Mouse (Mus musculus) C2C12 (cell line): ENCODE data around the gene Qars. TPM values are rescaled to one million over a fixed set of nuclear protein-coding genes. Genes with fewer than 3 reads are reported as not detected.
A peak's percentile ranks its signal among the peaks of the same experiment; 100 is the strongest.

Source experiments
- H3K27me3 ChIP-seq: one replicate; pipeline ENCODE4 v1.6.1; 2011; ENCODE audit not compliant: control insufficient read depth, insufficient read depth, insufficient read length
- H3K36me3 ChIP-seq: one replicate; pipeline ENCODE4 v1.6.1; 2011; ENCODE audit not compliant: control insufficient read depth, insufficient read depth
- H3K4me3 ChIP-seq: one replicate; pipeline ENCODE4 v1.5.1; 2011; ENCODE audit warnings: mild to moderate bottlenecking, control low read depth; ENCODE audit not compliant: poor library complexity, insufficient read depth, severe bottlenecking
- H3K79me2 ChIP-seq: one replicate; pipeline ENCODE4 v1.6.1; 2011; ENCODE audit not compliant: control insufficient read depth, insufficient read depth
- H3K79me3 ChIP-seq: one replicate; pipeline ENCODE4 v1.6.1; 2011; ENCODE audit warnings: low read depth, control low read depth
- H3ac ChIP-seq: one replicate; pipeline ENCODE3; 2011; ENCODE audit warnings: low read depth; ENCODE audit not compliant: control insufficient read depth, insufficient read length
- CEBPB ChIP-seq: IDR thresholded peaks from one replicate; pipeline ENCODE4 v1.6.1; 2011; ENCODE audit warnings: low read depth, mild to moderate bottlenecking, control low read depth, moderate library complexity
- CTCF ChIP-seq: IDR thresholded peaks from one replicate; pipeline ENCODE4 v1.5.1; 2011; ENCODE audit not compliant: control insufficient read depth, insufficient read depth, insufficient read length
- FOSL1 ChIP-seq: IDR thresholded peaks from one replicate; pipeline ENCODE4 v1.8.0; 2011; ENCODE audit warnings: mild to moderate bottlenecking, low read length; ENCODE audit not compliant: poor library complexity, insufficient read depth, severe bottlenecking
- MAX ChIP-seq: IDR thresholded peaks from one replicate; pipeline ENCODE4 v1.6.1; 2011; ENCODE audit warnings: mild to moderate bottlenecking, control low read depth
- MYOD1 ChIP-seq: IDR thresholded peaks from one replicate; pipeline ENCODE4 v1.6.1; 2011; ENCODE audit warnings: low read depth; ENCODE audit not compliant: control insufficient read depth, insufficient read length
- MYOG ChIP-seq: IDR thresholded peaks from one replicate; pipeline ENCODE4 v1.6.1; 2011; ENCODE audit not compliant: control insufficient read depth, insufficient read length; ENCODE audit errors: extremely low read depth
- USF1 ChIP-seq: IDR thresholded peaks from one replicate; pipeline ENCODE4 v1.6.1; 2011; ENCODE audit warnings: low read depth, mild to moderate bottlenecking, control low read depth, moderate library complexity
- polyA plus RNA-seq: library from polyadenylated mRNA; unstranded; fragments of >200 nt; fragmentation: generic; extraction: Trizol; gene quantifications from one replicate; pipeline ENCODE4 v1.2.1, GENCODE M21; 2012; ENCODE audit warnings: missing spikeins

The Qars gene
- polyA plus RNA-seq, 1 experiment, result 203 TPM

DNA sequence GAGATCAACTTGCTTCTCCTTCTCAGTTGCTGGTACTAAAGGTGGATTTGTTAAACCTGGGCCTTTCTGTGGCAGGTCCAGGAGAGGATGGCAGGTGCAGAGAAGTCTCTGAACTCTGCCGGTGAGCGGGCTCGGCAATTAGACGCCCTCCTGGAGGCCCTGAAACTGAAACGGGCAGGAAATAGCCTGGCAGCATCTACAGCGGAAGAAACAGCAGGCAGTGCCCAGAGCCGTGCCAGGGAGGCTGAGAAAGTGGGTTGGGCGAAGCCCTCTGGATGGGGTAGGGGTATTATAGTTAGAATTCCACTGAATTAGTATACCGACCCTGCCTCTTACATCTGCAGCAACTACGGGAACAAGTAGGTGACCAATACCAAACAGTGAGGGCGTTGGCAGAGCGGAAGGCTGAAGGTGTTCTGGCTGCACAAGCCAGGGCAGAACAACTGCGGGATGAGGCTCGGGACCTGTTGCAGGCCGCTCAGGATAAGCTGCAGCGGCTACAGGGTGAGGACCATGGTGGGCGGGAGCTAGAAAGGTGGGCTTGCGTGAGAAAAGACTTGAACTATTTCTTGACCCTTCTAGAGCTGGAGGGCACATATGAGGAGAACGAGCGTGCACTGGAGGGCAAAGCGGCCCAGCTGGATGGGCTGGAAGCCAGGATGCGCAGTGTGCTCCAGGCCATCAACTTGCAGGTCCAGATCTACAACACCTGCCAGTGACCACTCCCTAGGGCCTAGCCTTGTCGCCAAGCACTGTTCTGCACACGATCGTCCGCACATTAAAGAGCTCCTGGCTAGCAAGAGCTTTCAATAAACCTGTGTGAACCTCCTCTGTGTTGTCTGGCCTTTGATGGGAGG is 17.6 kb upstream of the Qars start:
- Histone ChIP-seq H3K79me2 (peaks cover 32% of the 10 kb centered on the region), H3K27me3 (no peaks in the 10 kb centered on the region), H3K36me3 (peaks cover 56% of the 10 kb centered on the region), H3K79me3 (peaks cover 17% of the 10 kb centered on the region), H3K4me3 (no peak overlapping the region), H3ac (peak overlapping the region; percentile 46)
- TF ChIP-seq FOSL1, result no peak
- TF ChIP-seq MAX, result no peak
- no peak for TF ChIP-seq MYOD1
- TF ChIP-seq MYOG, result no peak

DNA sequence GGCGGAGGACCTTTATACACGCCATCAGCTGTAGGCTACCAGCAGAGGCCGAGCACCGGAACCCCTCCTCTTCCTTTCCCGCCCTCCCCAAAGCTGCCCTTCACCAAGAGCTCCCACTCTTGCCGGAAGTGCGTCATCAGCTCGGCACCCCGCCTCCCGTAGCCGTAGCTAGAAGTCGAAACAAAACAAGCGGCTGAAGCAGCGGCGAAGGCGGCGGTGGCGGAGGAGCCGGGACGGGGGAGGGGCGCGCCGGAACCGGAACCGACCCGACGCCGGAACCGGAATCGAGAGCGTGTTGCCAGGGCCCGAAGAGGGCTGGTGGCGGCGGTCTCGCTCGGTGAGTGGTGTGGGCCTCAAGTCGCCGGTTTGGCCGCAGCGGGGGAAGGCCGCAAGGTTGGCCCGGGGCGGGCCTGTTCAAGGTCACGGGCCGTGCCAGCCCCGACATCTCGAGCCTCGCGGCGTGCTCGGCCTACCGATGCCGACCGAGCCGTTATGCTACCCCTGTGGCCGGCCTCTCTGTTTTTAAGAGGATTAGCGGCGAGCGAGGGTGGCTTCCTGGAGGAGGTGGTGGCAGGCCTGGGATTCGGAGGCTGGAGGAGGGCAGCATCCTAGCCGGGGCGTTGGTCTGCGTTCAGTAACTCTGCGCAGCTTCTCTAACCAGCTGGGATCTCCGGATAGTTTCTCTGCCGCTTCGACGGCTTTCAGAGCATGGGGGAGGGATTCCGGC is 16.8 kb upstream of the Qars start, which contains the start of gene Usp19:
Gene Usp19 (plus strand): TSS at position 44 of the 727 bp plus-strand sequence.
- peaks cover 32% of the 10 kb centered on the region for H3K79me2 ChIP-seq
- H3ac ChIP-seq, result peak within 1 kb of the TSS; percentile 90
- H3K4me3 ChIP-seq, result peak within 1 kb of the TSS; percentile 89
- peaks cover 56% of the 10 kb centered on the region for H3K36me3 ChIP-seq
- TF ChIP-seq USF1, result no peak
- TF ChIP-seq FOSL1, result no peak
- TF ChIP-seq CEBPB, result no peak
- no peak for TF ChIP-seq MAX
- no peak for TF ChIP-seq MYOD1
- TF ChIP-seq MYOG, result no peak
- TF ChIP-seq CTCF, result no peak
- H3K27me3 ChIP-seq, result no peaks in the 10 kb centered on the region
- H3K79me3 ChIP-seq, result peaks cover 17% of the 10 kb centered on the region

DNA sequence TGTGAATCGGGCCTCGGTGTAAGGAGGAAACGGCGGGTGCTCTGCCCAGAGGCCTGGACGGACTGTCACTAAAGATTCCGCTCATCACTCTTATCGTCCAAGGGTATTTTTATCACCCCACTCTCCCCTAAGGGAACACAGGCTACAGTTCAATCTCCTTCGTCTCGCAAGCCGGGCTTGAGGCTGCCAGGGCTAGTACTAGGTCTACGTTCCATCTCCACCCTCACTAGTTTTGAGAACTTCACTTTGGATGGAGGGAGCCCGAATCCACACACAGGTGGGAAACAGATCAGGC is 16.3 kb upstream of the Qars start:
- H3K36me3 ChIP-seq, result peaks cover 58% of the 10 kb centered on the region
- peaks cover 32% of the 10 kb centered on the region for H3K79me2 ChIP-seq
- H3K4me3 ChIP-seq, result peak overlapping the region; percentile 89
- no peaks in the 10 kb centered on the region for H3K27me3 ChIP-seq
- no peak for TF ChIP-seq MYOG
- TF ChIP-seq MAX, result no peak
- TF ChIP-seq MYOD1, result no peak
- TF ChIP-seq USF1, result no peak
- no peak for TF ChIP-seq CTCF
- TF ChIP-seq CEBPB, result no peak
- TF ChIP-seq FOSL1, result no peak
- peak overlapping the region; percentile 90 for H3ac ChIP-seq
- peaks cover 17% of the 10 kb centered on the region for H3K79me3 ChIP-seq

DNA sequence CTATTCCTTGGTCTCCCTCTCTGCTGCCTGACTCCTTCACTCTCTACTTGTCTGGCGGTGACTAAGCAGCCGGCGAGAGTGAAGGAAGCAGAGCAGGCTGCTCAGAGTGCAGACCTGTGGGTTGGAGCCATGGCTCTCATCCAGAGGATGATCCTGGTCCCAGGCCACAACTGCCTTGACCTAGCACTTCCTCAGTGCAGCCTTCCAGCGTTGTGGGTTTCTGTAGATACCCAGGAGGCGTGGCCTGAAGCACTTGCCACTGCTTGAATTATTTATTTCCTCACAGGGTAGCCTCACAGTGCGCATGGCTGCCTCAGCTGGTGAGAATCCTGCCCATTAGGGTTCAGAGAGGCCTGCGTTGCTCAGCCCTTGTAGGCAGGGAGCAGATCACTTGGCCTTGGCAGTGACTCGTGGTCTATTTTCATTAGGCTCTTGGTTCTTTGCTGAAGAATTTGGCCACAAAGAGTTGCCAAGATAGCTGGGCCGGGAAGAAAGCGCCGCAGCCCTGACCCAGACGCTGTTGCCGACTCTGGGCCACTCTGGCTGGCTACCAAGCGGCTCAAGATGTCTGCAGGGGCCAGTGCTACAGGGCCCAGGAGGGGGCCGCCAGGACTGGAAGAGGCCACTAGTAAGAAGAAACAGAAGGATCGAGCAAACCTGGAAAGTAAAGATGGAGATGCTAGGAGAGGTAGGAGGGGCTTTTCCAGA is 15.3 kb upstream of the Qars start:
- TF ChIP-seq USF1, result no peak
- Histone ChIP-seq H3ac (peak overlapping the region; percentile 41), H3K36me3 (peaks cover 61% of the 10 kb centered on the region)

DNA sequence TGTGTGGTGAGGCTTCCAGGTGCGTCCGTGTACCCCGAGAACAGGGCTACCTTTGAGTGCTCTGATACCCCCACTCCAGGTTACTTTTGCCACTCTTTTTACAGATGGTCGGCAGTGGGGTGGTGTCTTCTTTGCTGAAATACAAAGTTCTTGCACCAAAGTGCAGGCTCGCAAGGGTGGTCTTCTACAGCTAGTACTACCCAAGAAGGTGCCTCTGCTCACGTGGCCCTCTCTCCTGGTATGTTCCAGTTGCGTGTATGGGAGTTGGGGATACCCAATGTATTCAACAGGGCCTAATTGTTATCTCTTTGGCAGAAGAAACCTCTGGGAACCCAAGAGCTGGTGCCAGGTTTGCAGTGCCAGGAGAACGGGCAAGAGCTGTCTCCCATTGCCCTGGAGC is 14.3 kb upstream of the Qars start:
- Histone ChIP-seq H3K27me3 (no peaks in the 10 kb centered on the region), H3ac (no peak overlapping the region), H3K36me3 (peaks cover 66% of the 10 kb centered on the region), H3K79me2 (peaks cover 32% of the 10 kb centered on the region), H3K4me3 (no peak overlapping the region), H3K79me3 (peaks cover 17% of the 10 kb centered on the region)
- TF ChIP-seq CTCF (no peak), MAX (no peak), MYOD1 (no peak), MYOG (no peak), CEBPB (no peak), USF1 (no peak), FOSL1 (no peak)

More for the DNA sequence above, 15.3 kb upstream of the Qars start:
- H3K79me2 ChIP-seq, result peaks cover 32% of the 10 kb centered on the region
- H3K4me3 ChIP-seq, result peak overlapping the region; percentile 89
- no peaks in the 10 kb centered on the region for H3K27me3 ChIP-seq
- H3K79me3 ChIP-seq, result peaks cover 17% of the 10 kb centered on the region
